8 mouse cellular contexts compared by ENCODE assay signal in the genomic region with DNA sequence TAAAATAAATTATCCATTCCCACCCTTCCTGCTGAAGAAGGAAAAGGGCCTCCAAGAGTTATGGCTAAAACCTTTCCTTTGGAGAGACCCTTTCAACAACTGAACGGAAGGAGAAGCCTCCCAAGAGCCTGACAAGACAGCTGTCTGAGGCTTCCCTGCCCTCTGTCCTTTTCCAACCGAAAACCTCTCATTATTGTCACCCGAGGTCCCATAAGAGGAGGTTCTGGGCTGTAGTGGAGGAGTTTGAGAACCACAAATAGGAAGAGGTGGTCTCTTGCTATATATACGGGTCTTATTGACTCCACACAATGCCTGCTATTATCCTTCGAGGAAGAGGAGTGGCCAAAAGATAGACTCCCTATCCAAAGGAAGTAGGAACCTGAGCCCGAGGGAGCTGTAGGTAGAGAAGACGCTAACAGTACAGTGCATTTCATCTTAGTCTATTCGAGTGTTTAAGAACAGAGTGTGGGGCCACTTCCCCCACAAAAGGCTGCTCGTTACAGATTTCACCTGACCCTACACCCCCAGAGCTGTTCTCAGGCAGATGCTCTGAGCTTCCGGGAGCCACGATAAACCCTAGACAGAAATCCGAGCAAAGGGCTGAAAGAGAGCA. TPM values are rescaled to one million over a fixed set of nuclear protein-coding genes. Genes with fewer than 3 reads are reported as not detected.
DNase-seq lines count a peak whose midpoint lies in the region; ATAC-seq and TF ChIP-seq lines count a peak whose summit lies in the region.

No protein-coding gene starts in this region.

- H3K79me2 ChIP-seq in MEL (ENCODE audit: control insufficient read depth, insufficient read depth, low read length, poor library complexity), result no peaks in the 10 kb centered on the region; the same call in 1 of the 2 replicates

- no peak for TF ChIP-seq RAD21 in MEL (IDR thresholded peaks at IDR 0.05; ENCODE audit: low read depth, low read length)

- no peaks in the 10 kb centered on the region for H3K9me3 ChIP-seq in hindbrain, embryonic 10.5 days
- H3K9me3 ChIP-seq in hindbrain, embryonic 11.5 days (ENCODE audit: control insufficient read depth, low read length), result no peaks in the 10 kb centered on the region
- H3K9me3 ChIP-seq in MEL (replicated peaks; ENCODE audit: insufficient read depth, low read length), result no peaks in the 10 kb centered on the region
- no peaks in the 10 kb centered on the region for H3K9me3 ChIP-seq in forebrain, postnatal 0 days (ENCODE audit: low read length)
- H3K9me3 ChIP-seq in megakaryocyte, embryonic 14.5 days, result no peaks in the 10 kb centered on the region

- no peak for TF ChIP-seq CTCF in MEL (IDR thresholded peaks at IDR 0.05 in 2 of 3, conservative IDR thresholded peaks at IDR 0.05 in 1 of 3; ENCODE audit: control insufficient read depth in 1 of 3, insufficient read depth in 1 of 3, low read depth in 2 of 3, low read length in 3 of 3, poor library complexity in 1 of 3, severe bottlenecking in 1 of 3)
- no peak for TF ChIP-seq CTCF in forebrain, postnatal 0 days (IDR thresholded peaks at IDR 0.05; ENCODE audit: low read depth)

- DNase-seq in hindbrain, embryonic 10.5 days (ENCODE audit: low spot score), result no peak
- no peak for DNase-seq in hindbrain, embryonic 11.5 days (ENCODE audit: low spot score)
- DNase-seq in MEL (ENCODE audit: low read depth, low spot score), result peak; percentile 77
- no peak for DNase-seq in forebrain, postnatal 0 days
- DNase-seq in cerebellum, postnatal 36 days, result no peak
- no peak for DNase-seq in spleen, postnatal 4 days (ENCODE audit: low spot score in 2 of 2)
- DNase-seq in urinary bladder, adult 18-20 months (ENCODE audit: low spot score in 2 of 2), result no peak

- 6% methylated on average over 12 of the region's 12 CpGs for WGBS in hindbrain, embryonic 10.5 days
- WGBS in hindbrain, embryonic 11.5 days, result 3% methylated on average over 12 of the region's 12 CpGs
- 4% methylated on average over 12 of the region's 12 CpGs for WGBS in forebrain, postnatal 0 days

- no peak for ATAC-seq in hindbrain, embryonic 11.5 days (ENCODE audit: low FRiP score)
- no peak for ATAC-seq in forebrain, postnatal 0 days

- TF ChIP-seq POLR2A in MEL (IDR thresholded peaks at IDR 0.05; ENCODE audit: control insufficient read depth in 1 of 2, insufficient read depth in 1 of 2, low read depth in 1 of 2, low read length in 2 of 2, poor library complexity in 1 of 2), result no peak

- no peaks in the 10 kb centered on the region for H3K36me3 ChIP-seq in hindbrain, embryonic 10.5 days
- H3K36me3 ChIP-seq in hindbrain, embryonic 11.5 days (ENCODE audit: control insufficient read depth, insufficient read depth, low read length), result no peaks in the 10 kb centered on the region
- peaks cover 0 to 10% of the 10 kb centered on the region in 2 experiments; a peak in 2 of 4 replicates for H3K36me3 ChIP-seq in MEL (ENCODE audit: control insufficient read depth in 1 of 2, insufficient read depth in 2 of 2, low read length in 2 of 2)
- no peaks in the 10 kb centered on the region for H3K36me3 ChIP-seq in forebrain, postnatal 0 days (ENCODE audit: insufficient read depth)
- H3K36me3 ChIP-seq in megakaryocyte, embryonic 14.5 days (replicated peaks; ENCODE audit: low read length), result no peaks in the 10 kb centered on the region

- H3K27ac ChIP-seq in hindbrain, embryonic 10.5 days, result no peak overlapping the region
- no peak overlapping the region for H3K27ac ChIP-seq in hindbrain, embryonic 11.5 days (ENCODE audit: low read depth, low read length)
- H3K27ac ChIP-seq in MEL (ENCODE audit: control insufficient read depth, low read depth, low read length), result peak overlapping the region; percentile 79
- H3K27ac ChIP-seq in forebrain, postnatal 0 days (ENCODE audit: low read depth, low read length), result no peak overlapping the region

- no peak overlapping the region for H3K9ac ChIP-seq in hindbrain, embryonic 11.5 days (ENCODE audit: low read depth, low read length)
- H3K9ac ChIP-seq in MEL (ENCODE audit: control insufficient read depth, low read depth, low read length, poor library complexity, severe bottlenecking), result peak overlapping the region; percentile 76
- H3K9ac ChIP-seq in forebrain, postnatal 0 days, result no peak overlapping the region

- peak in 1 of 2 experiments; percentile 11; a peak in 1 of 4 replicates for TF ChIP-seq EP300 in MEL (IDR thresholded peaks at IDR 0.05; ENCODE audit: low read depth in 1 of 2, low read length in 2 of 2)

- peaks cover 32% of the 10 kb centered on the region for H3K4me1 ChIP-seq in hindbrain, embryonic 10.5 days (replicated peaks)
- H3K4me1 ChIP-seq in hindbrain, embryonic 11.5 days (replicated peaks; ENCODE audit: control insufficient read depth, insufficient read depth, low read length), result peaks cover 15% of the 10 kb centered on the region
- peaks cover 0 to 1% of the 10 kb centered on the region in 2 experiments; a peak in 1 of 4 replicates for H3K4me1 ChIP-seq in MEL (ENCODE audit: control insufficient read depth in 1 of 2, insufficient read depth in 2 of 2, low read length in 2 of 2)
- H3K4me1 ChIP-seq in forebrain, postnatal 0 days (ENCODE audit: insufficient read depth), result no peaks in the 10 kb centered on the region
- H3K4me1 ChIP-seq in megakaryocyte, embryonic 14.5 days, result peaks cover 28% of the 10 kb centered on the region

- peak overlapping the region; percentile 39 for H3K4me3 ChIP-seq in hindbrain, embryonic 10.5 days
- H3K4me3 ChIP-seq in hindbrain, embryonic 11.5 days (ENCODE audit: low read depth, low read length), result no peak overlapping the region
- peak overlapping the region; percentile 67 to 72 for H3K4me3 ChIP-seq in MEL (ENCODE audit: control insufficient read depth in 1 of 2, insufficient read depth in 1 of 2, low read depth in 2 of 2, low read length in 2 of 2)
- H3K4me3 ChIP-seq in forebrain, postnatal 0 days (ENCODE audit: low read depth, low read length), result no peak overlapping the region; the same call in 1 of the 2 replicates
- H3K4me3 ChIP-seq in megakaryocyte, embryonic 14.5 days (replicated peaks), result peak overlapping the region; percentile 90

- H3K4me2 ChIP-seq in hindbrain, embryonic 11.5 days (replicated peaks; ENCODE audit: low read depth, low read length), result no peak overlapping the region
- peak overlapping the region; percentile 49 for H3K4me2 ChIP-seq in forebrain, postnatal 0 days (ENCODE audit: low read depth)

- peaks cover 99% of the 10 kb centered on the region for H3K27me3 ChIP-seq in hindbrain, embryonic 10.5 days (ENCODE audit: insufficient read depth, poor library complexity, severe bottlenecking)
- peaks cover 70% of the 10 kb centered on the region for H3K27me3 ChIP-seq in hindbrain, embryonic 11.5 days (ENCODE audit: control insufficient read depth, insufficient read depth, low read length)
- no peaks in the 10 kb centered on the region for H3K27me3 ChIP-seq in MEL (ENCODE audit: control insufficient read depth in 1 of 2, insufficient read depth in 2 of 2, low read length in 2 of 2)
- H3K27me3 ChIP-seq in forebrain, postnatal 0 days (ENCODE audit: insufficient read depth, low read length), result peaks cover 59% of the 10 kb centered on the region
- peaks cover 89% of the 10 kb centered on the region for H3K27me3 ChIP-seq in megakaryocyte, embryonic 14.5 days (replicated peaks)

RNA-seq across cellular contexts. Expression of a gene that starts 6.0 kb away (rescaled TPM):
- 0.21 and 0.44 TPM in 2 replicates for polyA plus RNA-seq in hindbrain, embryonic 10.5 days (2016; fragmentation: Nextera tagmentation; extraction: Ambion mirVana)
- polyA plus RNA-seq in hindbrain, embryonic 11.5 days (2014; fragmentation: Nextera tagmentation; extraction: Ambion mirVana), result 0.54 and 0.57 TPM in 2 replicates
- total RNA-seq in MEL (2012; rRNA removed), result 0.13 and 0.23 TPM in 2 replicates
- under 1 TPM in 1 of 2 experiments, not detected in 1; 0.14 TPM for polyA plus RNA-seq in MEL (2012; ENCODE audit: insufficient read depth in 1 of 2, insufficient read length in 2 of 2, low read depth in 1 of 2, low replicate concordance in 2 of 2, missing spikeins in 1 of 2)
- total RNA-seq in forebrain, postnatal 0 days (2014; rRNA removed), result 0.31 and 1.1 TPM in 2 replicates
- polyA plus RNA-seq in forebrain, postnatal 0 days (2015; fragmentation: Nextera tagmentation; extraction: Ambion mirVana), result not detected in 2 replicates
- not detected in 2 replicates for polyA plus RNA-seq in megakaryocyte, embryonic 14.5 days (2012; ENCODE audit: insufficient read depth, low replicate concordance)

RNA-seq across cellular contexts. Expression of a gene that starts 8.9 kb away (rescaled TPM):
- 42.6 and 45.1 TPM in 2 replicates for polyA plus RNA-seq in hindbrain, embryonic 10.5 days (2016; fragmentation: Nextera tagmentation; extraction: Ambion mirVana)
- 32.3 and 33.2 TPM in 2 replicates for polyA plus RNA-seq in hindbrain, embryonic 11.5 days (2014; fragmentation: Nextera tagmentation; extraction: Ambion mirVana)
- total RNA-seq in MEL (2012; rRNA removed), result 37.4 and 41.1 TPM in 2 replicates
- 100 to 1,000 TPM; 140 to 239 TPM for polyA plus RNA-seq in MEL (2012; ENCODE audit: insufficient read depth in 1 of 2, insufficient read length in 2 of 2, low read depth in 1 of 2, low replicate concordance in 2 of 2, missing spikeins in 1 of 2)
- 99.6 and 116 TPM in 2 replicates for total RNA-seq in forebrain, postnatal 0 days (2014; rRNA removed)
- polyA plus RNA-seq in forebrain, postnatal 0 days (2015; fragmentation: Nextera tagmentation; extraction: Ambion mirVana), result 62.5 and 104 TPM in 2 replicates
- polyA plus RNA-seq in megakaryocyte, embryonic 14.5 days (2012; ENCODE audit: insufficient read depth, low replicate concordance), result 7.0 and 17.8 TPM in 2 replicates

RNA-seq across cellular contexts. Expression of a gene that starts 17.7 kb away (rescaled TPM):
- polyA plus RNA-seq in hindbrain, embryonic 10.5 days (2016; fragmentation: Nextera tagmentation; extraction: Ambion mirVana), result 13.7 and 13.8 TPM in 2 replicates
- 8.0 and 9.5 TPM in 2 replicates for polyA plus RNA-seq in hindbrain, embryonic 11.5 days (2014; fragmentation: Nextera tagmentation; extraction: Ambion mirVana)
- not detected in 2 replicates for total RNA-seq in MEL (2012; rRNA removed)
- not detected for polyA plus RNA-seq in MEL (2012; ENCODE audit: insufficient read depth in 1 of 2, insufficient read length in 2 of 2, low read depth in 1 of 2, low replicate concordance in 2 of 2, missing spikeins in 1 of 2)
- not detected in 2 replicates for total RNA-seq in forebrain, postnatal 0 days (2014; rRNA removed)
- 0.33 and 0.35 TPM in 2 replicates for polyA plus RNA-seq in forebrain, postnatal 0 days (2015; fragmentation: Nextera tagmentation; extraction: Ambion mirVana)
- polyA plus RNA-seq in megakaryocyte, embryonic 14.5 days (2012; ENCODE audit: insufficient read depth, low replicate concordance), result not detected in 2 replicates

RNA-seq across cellular contexts. Expression of a gene that starts 37.4 kb away (rescaled TPM):
- polyA plus RNA-seq in hindbrain, embryonic 10.5 days (2016; fragmentation: Nextera tagmentation; extraction: Ambion mirVana), result 0.21 and 0.56 TPM in 2 replicates
- polyA plus RNA-seq in hindbrain, embryonic 11.5 days (2014; fragmentation: Nextera tagmentation; extraction: Ambion mirVana), result 0.35 and 0.60 TPM in 2 replicates
- 2.8 and 4.0 TPM in 2 replicates for total RNA-seq in MEL (2012; rRNA removed)
- polyA plus RNA-seq in MEL (2012; ENCODE audit: insufficient read depth in 1 of 2, insufficient read length in 2 of 2, low read depth in 1 of 2, low replicate concordance in 2 of 2, missing spikeins in 1 of 2), result 1 to 10 TPM in 1 of 2 experiments, not detected in 1; 4.2 TPM
- 36.3 and 49.6 TPM in 2 replicates for total RNA-seq in forebrain, postnatal 0 days (2014; rRNA removed)
- polyA plus RNA-seq in forebrain, postnatal 0 days (2015; fragmentation: Nextera tagmentation; extraction: Ambion mirVana), result 2.2 TPM in 2 replicates
- polyA plus RNA-seq in megakaryocyte, embryonic 14.5 days (2012; ENCODE audit: insufficient read depth, low replicate concordance), result 0.32 and 0.73 TPM in 2 replicates

RNA-seq across cellular contexts. Expression of a gene that starts 43.9 kb away (rescaled TPM):
- 12.9 and 15.9 TPM in 2 replicates for polyA plus RNA-seq in hindbrain, embryonic 10.5 days (2016; fragmentation: Nextera tagmentation; extraction: Ambion mirVana)
- 13.0 and 15.5 TPM in 2 replicates for polyA plus RNA-seq in hindbrain, embryonic 11.5 days (2014; fragmentation: Nextera tagmentation; extraction: Ambion mirVana)
- total RNA-seq in MEL (2012; rRNA removed), result 109 and 160 TPM in 2 replicates
- 100 to 1,000 TPM in 1 of 2 experiments, not detected in 1; 118 TPM for polyA plus RNA-seq in MEL (2012; ENCODE audit: insufficient read depth in 1 of 2, insufficient read length in 2 of 2, low read depth in 1 of 2, low replicate concordance in 2 of 2, missing spikeins in 1 of 2)
- total RNA-seq in forebrain, postnatal 0 days (2014; rRNA removed), result 0.90 and 2.9 TPM in 2 replicates
- polyA plus RNA-seq in forebrain, postnatal 0 days (2015; fragmentation: Nextera tagmentation; extraction: Ambion mirVana), result 5.2 and 5.3 TPM in 2 replicates
- 9.6 and 18.2 TPM in 2 replicates for polyA plus RNA-seq in megakaryocyte, embryonic 14.5 days (2012; ENCODE audit: insufficient read depth, low replicate concordance)

Comparison
In these comparisons a context has a peak if more than half of its experiments do, and no peak if none do; other contexts are left out.
1. H3K4me3 ChIP-seq: peak in hindbrain, embryonic 10.5 days (single experiment), MEL (2 of 2) and megakaryocyte, embryonic 14.5 days (single experiment); none in hindbrain, embryonic 11.5 days (single experiment) and forebrain, postnatal 0 days (single experiment).